Mouse (Mus musculus): Measurements from ENCODE around the gene Wwp2. TPM values are rescaled to one million over a fixed set of nuclear protein-coding genes. Genes with fewer than 3 reads are reported as not detected.

Wwp2 gene
- 23.6 TPM for polyA plus RNA-seq (2015; fragmentation: Illumina TruSeq; extraction: RNeasy Lipid Tissue Mini Kit (QIAGEN cat#74804); ENCODE audit: low read depth, low replicate concordance)

DNA sequence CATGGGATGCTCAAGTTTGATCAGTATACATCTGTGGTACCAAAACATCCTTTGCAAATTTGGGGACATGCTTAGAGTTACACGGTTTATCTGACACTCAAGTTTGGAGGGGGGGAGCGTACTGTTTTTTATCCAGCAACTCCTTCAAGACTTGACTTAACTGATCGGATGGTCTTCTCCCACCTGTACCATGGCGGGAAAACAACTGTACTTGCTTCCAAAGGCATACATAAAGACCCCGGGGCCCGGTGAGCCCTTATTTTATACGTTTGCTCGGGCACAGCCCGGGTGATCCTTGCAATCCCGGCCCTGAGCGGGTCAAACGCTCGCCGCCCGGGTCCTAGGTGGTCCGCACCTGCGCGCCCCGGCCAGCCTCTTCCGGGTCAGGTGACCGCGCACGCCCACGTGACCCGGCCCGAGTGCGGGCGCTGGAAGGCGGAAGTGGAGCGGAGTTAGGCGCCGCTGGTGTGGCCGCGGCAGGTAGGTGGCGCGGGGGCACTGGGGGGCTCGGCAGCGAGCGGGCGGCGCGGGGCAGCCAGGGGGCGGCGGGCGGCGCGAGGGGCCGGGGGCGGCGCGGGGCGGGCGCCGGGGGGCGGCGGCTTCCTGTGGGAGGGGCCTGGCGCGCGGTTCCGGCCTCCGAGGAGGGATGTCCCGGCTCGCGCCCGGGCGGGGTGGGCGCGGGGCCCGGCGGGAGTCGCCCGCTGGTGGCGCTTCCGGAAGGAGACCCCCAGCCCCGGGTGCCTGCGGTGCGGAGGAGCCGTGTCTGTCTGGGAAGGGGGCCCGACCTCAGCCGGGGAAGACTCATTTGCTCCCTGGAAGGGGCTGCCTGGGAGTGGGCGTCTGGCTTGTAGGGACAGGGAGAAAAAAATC is at the start of gene Wwp2:
Gene Wwp2 (plus strand): TSS at position 404 of the 870 bp plus-strand sequence.

DNA sequence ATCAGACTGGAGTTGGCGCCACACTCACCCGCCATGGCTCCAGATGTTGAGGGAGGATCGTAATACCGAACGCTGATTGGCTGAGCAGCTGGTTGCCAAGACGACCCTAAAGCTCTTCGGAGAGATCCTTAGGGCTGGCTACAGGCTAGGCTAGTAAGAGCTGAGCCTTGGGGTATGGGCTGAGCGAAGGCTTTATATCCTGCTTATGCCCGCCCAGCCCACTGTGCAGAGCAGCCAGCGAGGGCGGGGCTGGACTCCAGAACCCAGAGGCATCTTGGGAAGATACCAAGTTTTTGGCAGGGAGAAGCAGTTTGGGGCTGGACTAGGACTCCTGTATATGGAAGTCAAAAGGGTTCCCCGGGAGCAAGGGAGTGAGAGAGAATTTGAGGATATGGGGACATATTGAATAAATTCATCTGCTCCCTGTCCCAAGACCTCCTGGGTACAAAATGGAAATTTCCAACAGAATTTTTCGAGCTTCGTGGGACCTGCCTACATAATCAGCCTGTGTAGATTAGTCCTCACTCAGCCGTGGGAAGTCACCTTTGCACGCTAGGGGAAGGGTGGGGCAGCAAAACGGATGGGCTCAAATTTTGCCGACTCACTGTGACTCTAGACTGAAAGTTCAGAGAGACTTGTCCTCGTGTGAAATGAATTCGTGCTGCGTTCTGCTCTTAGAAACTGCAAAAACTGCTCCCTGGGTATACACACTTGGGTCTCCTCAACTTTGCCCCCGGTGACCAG is 33.0 kb upstream of the Wwp2 start, which contains the start of gene Nqo1:
Gene Nqo1 (minus strand): TSS at position 169 of the 744 bp plus-strand sequence.

DNA sequence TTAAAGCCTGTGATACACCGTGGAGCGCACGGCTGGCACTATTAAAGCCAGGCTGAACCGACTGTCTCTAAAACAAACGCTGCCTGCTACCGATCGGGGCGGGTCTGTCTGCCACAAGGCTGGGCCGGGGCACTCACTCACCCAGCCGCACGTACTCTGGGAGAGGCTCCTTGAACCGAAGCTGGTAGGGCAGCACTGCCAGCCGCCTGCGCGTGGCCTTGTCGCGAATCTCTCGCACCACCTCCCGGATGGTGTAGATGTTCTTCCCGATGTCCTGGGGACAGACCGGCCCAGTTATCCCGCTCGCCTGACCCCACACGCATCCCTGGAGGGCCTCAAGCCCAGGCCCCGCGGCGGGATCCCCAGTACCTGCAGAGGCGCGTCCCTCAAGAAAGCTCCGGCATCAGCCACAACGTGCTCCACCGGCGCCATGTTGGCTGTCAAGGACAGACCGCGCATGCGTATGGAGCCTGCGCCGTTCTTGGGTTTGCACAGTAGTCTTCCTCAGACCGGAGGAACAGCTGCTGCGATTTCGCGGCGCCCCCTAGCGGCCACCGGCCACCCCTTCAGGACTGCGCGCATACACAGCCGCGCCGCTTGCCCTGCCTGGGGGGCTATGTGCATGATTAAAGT is 11.5 kb upstream of the Wwp2 start, which contains the start of gene Nob1:
Gene Nob1 (minus strand): TSS at position 455 of the 633 bp plus-strand sequence.

DNA sequence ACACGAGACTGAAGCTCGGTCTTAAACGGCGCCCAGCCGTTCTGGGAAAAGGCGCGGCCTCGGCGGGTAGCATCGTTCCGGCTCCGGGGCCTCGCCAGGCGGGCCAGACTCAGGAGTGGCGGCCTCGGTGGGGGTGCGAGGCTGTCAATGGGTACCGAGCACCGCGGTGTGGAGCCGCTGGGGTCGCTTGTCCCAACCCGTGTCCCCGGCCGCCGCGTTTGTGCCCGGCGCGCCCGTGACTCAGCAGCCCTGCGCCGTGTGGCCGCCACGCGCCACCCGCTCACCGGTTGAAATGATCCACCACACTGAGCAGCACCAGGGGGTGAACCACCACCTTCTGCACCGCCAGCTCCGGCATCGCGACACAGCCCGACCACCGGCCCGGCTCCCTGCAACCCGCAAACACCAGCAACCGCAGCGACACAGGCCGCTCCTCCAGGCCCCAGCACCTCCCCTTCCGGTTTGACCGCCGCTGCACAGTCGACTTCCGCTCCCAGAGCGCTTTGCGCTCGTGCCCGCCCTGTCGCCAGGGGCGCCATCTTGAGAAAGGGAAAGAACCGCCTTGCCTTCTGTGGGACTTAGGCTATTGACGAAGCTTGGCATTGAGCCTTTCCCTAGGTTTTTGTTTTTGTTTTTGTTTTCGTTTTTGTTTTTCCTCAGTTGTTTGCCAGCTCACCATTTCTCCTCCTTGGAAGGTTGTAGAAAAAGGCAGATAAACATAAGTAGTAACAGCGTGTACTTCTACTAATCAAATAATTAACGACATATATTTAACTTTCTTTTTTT is 152.0 kb downstream of the Wwp2 start, which contains the start of gene Psmd7:
Gene Psmd7 (minus strand): TSS at position 470 of the 786 bp plus-strand sequence.

Other genes starting within 250 kb of the Wwp2 start
- gene Nfat5, start 142.9 kb upstream of the Wwp2 start, polyA plus RNA-seq (2015; fragmentation: Illumina TruSeq; extraction: RNeasy Lipid Tissue Mini Kit (QIAGEN cat#74804); ENCODE audit: low read depth, low replicate concordance), result 27.3 TPM
- gene Nqo1, start 33.2 kb upstream of the Wwp2 start, polyA plus RNA-seq (2015; fragmentation: Illumina TruSeq; extraction: RNeasy Lipid Tissue Mini Kit (QIAGEN cat#74804); ENCODE audit: low read depth, low replicate concordance), result 9.0 TPM
- gene Nob1, start 11.3 kb upstream of the Wwp2 start, polyA plus RNA-seq (2015; fragmentation: Illumina TruSeq; extraction: RNeasy Lipid Tissue Mini Kit (QIAGEN cat#74804); ENCODE audit: low read depth, low replicate concordance), result 34.7 TPM
- 160 TPM for gene Psmd7, start 152.1 kb downstream of the Wwp2 start, polyA plus RNA-seq (2015; fragmentation: Illumina TruSeq; extraction: RNeasy Lipid Tissue Mini Kit (QIAGEN cat#74804); ENCODE audit: low read depth, low replicate concordance)

Measured in brain, adult 10 weeks (tissue).